Mouse (Mus musculus) kidney, embryonic 15.5 days (tissue): ENCODE results near the gene Atp1a3. TPM values are rescaled to one million over a fixed set of nuclear protein-coding genes. Genes with fewer than 3 reads are reported as not detected.

Experiments used
- ATAC-seq: fragments of 200-750 bp; cut with Nextera tagmentation; replicated peaks from 2 replicates; pipeline ENCODE4 v1.8.0; 2017; ENCODE audit warnings: moderate TSS enrichment; ENCODE audit not compliant: low FRiP score
- H3K27ac ChIP-seq: fragments of 300-500 bp; sonication (generic); 2 replicates; pipeline ENCODE4 v1.5.1; 2015; ENCODE audit warnings: mild to moderate bottlenecking, inconsistent platforms
- H3K27me3 ChIP-seq: fragments of 300-500 bp; sonication (generic); 2 replicates; pipeline ENCODE4 v1.6.1; 2015; ENCODE audit warnings: inconsistent platforms
- H3K36me3 ChIP-seq: fragments of 300-500 bp; sonication (generic); 2 replicates; pipeline ENCODE4 v1.6.1; 2015; ENCODE audit warnings: inconsistent platforms
- H3K4me1 ChIP-seq: fragments of 300-500 bp; sonication (generic); 2 replicates; pipeline ENCODE4 v1.6.1; 2015; ENCODE audit warnings: inconsistent platforms
- H3K4me2 ChIP-seq: fragments of 300-500 bp; sonication (generic); 2 replicates; pipeline ENCODE4 v1.6.1; 2015; ENCODE audit warnings: moderate library complexity, mild to moderate bottlenecking, inconsistent platforms
- H3K4me3 ChIP-seq: fragments of 300-500 bp; sonication (generic); replicated peaks from 2 replicates; pipeline ENCODE4 v1.5.1; 2015; ENCODE audit warnings: mild to moderate bottlenecking, inconsistent platforms
- H3K9ac ChIP-seq: fragments of 300-500 bp; sonication (generic); 2 replicates; pipeline ENCODE4 v1.6.1; 2015; ENCODE audit warnings: mild to moderate bottlenecking, inconsistent platforms
- H3K9me3 ChIP-seq: fragments of 300-500 bp; sonication (generic); replicated peaks from 2 replicates; pipeline ENCODE4 v1.6.1; 2016; ENCODE audit warnings: inconsistent platforms
- WGBS: fragments of 180-500 bp; shearing (Covaris S2); methylation state at CpG from one replicate; pipeline ENCODE4 v1.1.7; 2015; ENCODE audit warnings: mixed read lengths; 5-methylcytosine and 5-hydroxymethylcytosine counted together
- microRNA-seq: library from miRNA; unstranded; fragments of <30 nt; microRNA quantifications from one replicate; pipeline ENCODE4, GENCODE M21; 2016
- polyA plus RNA-seq: library from polyadenylated mRNA; unstranded; fragments of >200 nt; fragmentation: Nextera tagmentation; extraction: Ambion mirVana; gene quantifications from 2 replicates; pipeline ENCODE4 v1.2.1, GENCODE M21; 2015

Gene Atp1a3
- polyA plus RNA-seq, 1 experiment from 2014 or later = 2.1 TPM

- under 1% methylated on average over 8 of the region's 8 CpGs for WGBS
- Histone ChIP-seq H3K9me3 (no peaks in the 10 kb centered on the region), H3K9ac (no peak overlapping the region), H3K36me3 (no peaks in the 10 kb centered on the region), H3K4me2 (0 out of 2 replicates have a peak overlapping the region, but pooled peaks have one; percentile 1), H3K27ac (no peak overlapping the region), H3K4me1 (peaks cover 21% of the 10 kb centered on the region), H3K27me3 (peaks cover 100% of the 10 kb centered on the region), H3K4me3 (no peak overlapping the region)
- peak; percentile 50 for ATAC-seq
Measured at GRCm38 (mm10) chr7:24949958-24950623, 55.7 kb downstream of the Atp1a3 start.

GRCm38 (mm10) chr7:24948774-24949173 lies 57.0 kb downstream of the Atp1a3 start:
- no peaks in the 10 kb centered on the region for H3K36me3 ChIP-seq
- H3K27ac ChIP-seq = no peak overlapping the region
- peaks cover 18% of the 10 kb centered on the region for H3K4me1 ChIP-seq
- ATAC-seq = no peak
- H3K27me3 ChIP-seq = peaks cover 100% of the 10 kb centered on the region
- H3K4me3 ChIP-seq = no peak overlapping the region
- no peak overlapping the region for H3K9ac ChIP-seq
- H3K4me2 ChIP-seq = no peak overlapping the region
- no peaks in the 10 kb centered on the region for H3K9me3 ChIP-seq
- WGBS = under 1% methylated on average over 29 of the region's 29 CpGs

- no peak overlapping the region for H3K4me2 ChIP-seq
- no peak for ATAC-seq
- H3K4me1 ChIP-seq = peaks cover 22% of the 10 kb centered on the region
- H3K36me3 ChIP-seq = no peaks in the 10 kb centered on the region
- H3K9me3 ChIP-seq = no peaks in the 10 kb centered on the region
- no peak overlapping the region for H3K27ac ChIP-seq
- peaks cover 100% of the 10 kb centered on the region for H3K27me3 ChIP-seq
- H3K4me3 ChIP-seq = no peak overlapping the region
- no peak overlapping the region for H3K9ac ChIP-seq
- WGBS = 5% methylated on average over 7 of the region's 7 CpGs
Measured at GRCm38 (mm10) chr7:24947316-24948048, 58.3 kb downstream of the Atp1a3 start.

- under 1% methylated on average over 57 of the region's 72 CpGs for WGBS
- Histone ChIP-seq H3K4me2 (peak within 1 kb of the TSS; percentile 72), H3K27ac (no peak within 1 kb of the TSS), H3K4me3 (peak within 1 kb of the TSS; percentile 40), H3K9me3 (no peaks in the 10 kb centered on the region), H3K27me3 (peaks cover 100% of the 10 kb centered on the region), H3K4me1 (peaks cover 14% of the 10 kb centered on the region), H3K9ac (0 out of 2 replicates have a peak within 1 kb of the TSS, but pooled peaks have one; percentile 5), H3K36me3 (no peaks in the 10 kb centered on the region)
- ATAC-seq = no peak
Measured at GRCm38 (mm10) chr7:24944257-24944950, 61.4 kb downstream of the Atp1a3 start, which contains the start of gene Gm4881. TSS of gene Gm4881 (minus strand) at chr7:24944494.

- no peak for ATAC-seq
- no peak overlapping the region; the same call in 1 of the 2 replicates for H3K4me2 ChIP-seq
- H3K4me3 ChIP-seq = no peak overlapping the region
- H3K27me3 ChIP-seq = peaks cover 100% of the 10 kb centered on the region
- no peaks in the 10 kb centered on the region for H3K9me3 ChIP-seq
- WGBS = 4% methylated on average over 6 of the region's 6 CpGs
- H3K36me3 ChIP-seq = no peaks in the 10 kb centered on the region
- H3K4me1 ChIP-seq = peaks cover 14% of the 10 kb centered on the region
- no peak overlapping the region for H3K27ac ChIP-seq
- no peak overlapping the region for H3K9ac ChIP-seq
Measured at GRCm38 (mm10) chr7:24943641-24944040, 62.1 kb downstream of the Atp1a3 start.

GRCm38 (mm10) chr7:24931651-24932050 lies 74.1 kb downstream of the Atp1a3 start:
- Histone ChIP-seq H3K27ac (no peak overlapping the region), H3K9ac (no peak overlapping the region), H3K36me3 (peaks cover 7% of the 10 kb centered on the region; the same call in 1 of the 2 replicates), H3K4me3 (no peak overlapping the region), H3K27me3 (peaks cover 82% of the 10 kb centered on the region), H3K4me2 (no peak overlapping the region), H3K9me3 (no peaks in the 10 kb centered on the region), H3K4me1 (peaks cover 32% of the 10 kb centered on the region)
- 1% methylated on average over 15 of the region's 15 CpGs for WGBS
- ATAC-seq = no peak

GRCm38 (mm10) chr7:24930475-24930874 lies 75.3 kb downstream of the Atp1a3 start:
- no peaks in the 10 kb centered on the region for H3K9me3 ChIP-seq
- WGBS = 51% methylated on average over 6 of the region's 6 CpGs
- H3K9ac ChIP-seq = no peak overlapping the region
- H3K4me1 ChIP-seq = peaks cover 32% of the 10 kb centered on the region
- no peak overlapping the region for H3K4me3 ChIP-seq
- no peak overlapping the region for H3K4me2 ChIP-seq
- peaks cover 72% of the 10 kb centered on the region for H3K27me3 ChIP-seq
- ATAC-seq = no peak
- peaks cover 19% of the 10 kb centered on the region for H3K36me3 ChIP-seq
- no peak overlapping the region for H3K27ac ChIP-seq

Small RNA genes lying within 50 kb of the gene (microRNA-seq; reads per million reads assigned to microRNA genes)
- gene Mir7046 (not detected), gene Mir7047 (not detected)

Other genes with a start within 250 kb of the Atp1a3 start
- gene Cd177, start 245.6 kb downstream of the Atp1a3 start, polyA plus RNA-seq = 0.36 and 0.38 TPM in 2 replicates
- gene Ceacam10, start 228.8 kb downstream of the Atp1a3 start, polyA plus RNA-seq = not detected in 2 replicates
- 15.3 TPM in 2 replicates for gene Gm9844, start 143.7 kb downstream of the Atp1a3 start, polyA plus RNA-seq
- not detected in 2 replicates for gene Lypd4, start 136.0 kb downstream of the Atp1a3 start, polyA plus RNA-seq
- gene Dmrtc2, start 135.9 kb downstream of the Atp1a3 start, polyA plus RNA-seq = not detected in 2 replicates
- 2,383 and 2,806 TPM in 2 replicates for gene Rps19, start 121.6 kb downstream of the Atp1a3 start, polyA plus RNA-seq
- gene Cd79a, start 108.6 kb downstream of the Atp1a3 start, polyA plus RNA-seq = 1.8 TPM in 2 replicates
- 92.5 and 101 TPM in 2 replicates for gene Arhgef1, start 103.0 kb downstream of the Atp1a3 start, polyA plus RNA-seq
- not detected in 2 replicates for gene Gm4881, start 61.5 kb downstream of the Atp1a3 start, polyA plus RNA-seq
- 143 and 153 TPM in 2 replicates for gene Rabac1, start 33.2 kb downstream of the Atp1a3 start, polyA plus RNA-seq
- gene Grik5, start 66.4 kb upstream of the Atp1a3 start, polyA plus RNA-seq = 5.1 and 7.0 TPM in 2 replicates
- gene Zfp574, start 66.6 kb upstream of the Atp1a3 start, polyA plus RNA-seq = 33.9 and 37.1 TPM in 2 replicates
- gene Pou2f2, start 173.8 kb upstream of the Atp1a3 start, polyA plus RNA-seq = 0.64 and 2.5 TPM in 2 replicates
- gene Dedd2, start 214.7 kb upstream of the Atp1a3 start, polyA plus RNA-seq = 10.2 and 11.7 TPM in 2 replicates
- 2.5 and 2.6 TPM in 2 replicates for gene Zfp526, start 215.5 kb upstream of the Atp1a3 start, polyA plus RNA-seq
- gene Gsk3a, start 231.9 kb upstream of the Atp1a3 start, polyA plus RNA-seq = 10.7 and 12.1 TPM in 2 replicates
- gene Erf, start 244.8 kb upstream of the Atp1a3 start, polyA plus RNA-seq = 16.9 and 17.9 TPM in 2 replicates